Mouse (Mus musculus) ES-E14 (cell line): ENCODE data around the gene Gm38392.

ENCODE experiments used
- CHD2 ChIP-seq: IDR thresholded peaks from 2 replicates; pipeline ENCODE4 v1.6.1; 2014; ENCODE audit warnings: mild to moderate bottlenecking, low read depth, low read length, inconsistent platforms
- HCFC1 ChIP-seq: IDR thresholded peaks from 2 replicates; pipeline ENCODE4 v1.6.1; 2012; ENCODE audit warnings: low read length, inconsistent platforms, borderline replicate concordance; ENCODE audit not compliant: insufficient read depth
- MAFK ChIP-seq: IDR thresholded peaks from 2 replicates; pipeline ENCODE4 v1.6.1; 2014; ENCODE audit warnings: mild to moderate bottlenecking, low read depth, low read length, inconsistent platforms; ENCODE audit not compliant: insufficient read depth
- ZC3H11A ChIP-seq: IDR thresholded peaks from 2 replicates; pipeline ENCODE4 v1.6.1; 2012; ENCODE audit warnings: low read depth, mild to moderate bottlenecking, inconsistent platforms, low read length, borderline replicate concordance
- ZNF384 ChIP-seq: IDR thresholded peaks from 2 replicates; pipeline ENCODE4 v1.6.1; 2012; ENCODE audit warnings: low read depth, low read length, inconsistent platforms

DNA sequence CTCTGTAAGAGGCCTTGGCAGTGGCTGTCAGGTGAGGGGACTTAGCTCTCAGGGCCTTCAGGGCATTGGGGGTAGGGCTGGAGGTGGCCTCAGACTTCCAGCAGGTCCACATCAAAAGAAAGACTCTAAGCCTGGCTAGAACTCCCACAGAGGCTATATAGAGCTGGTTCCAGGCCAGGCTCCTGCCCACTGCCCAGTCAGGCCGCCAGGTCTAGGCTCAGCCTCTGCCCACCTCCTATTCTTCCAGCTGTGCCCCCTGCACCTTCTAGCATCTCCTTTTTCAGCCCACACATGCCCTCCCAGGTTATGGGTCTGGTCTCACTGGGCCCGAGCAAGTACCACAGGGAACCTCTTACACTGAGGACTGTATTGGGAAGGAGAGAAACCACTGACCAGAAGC lies 62.1 kb downstream of the Gm38392 start:
- TF ChIP-seq ZNF384 (no peak), ZC3H11A (no peak), MAFK (no peak), HCFC1 (no peak), CHD2 (no peak)
